Mouse (Mus musculus): ENCODE results near the gene Bicc1. TPM values are rescaled to one million over a fixed set of nuclear protein-coding genes. Genes with fewer than 3 reads are reported as not detected.

Gene Bicc1
- total and polyA plus RNA-seq, 3 experiments = not detected

DNA sequence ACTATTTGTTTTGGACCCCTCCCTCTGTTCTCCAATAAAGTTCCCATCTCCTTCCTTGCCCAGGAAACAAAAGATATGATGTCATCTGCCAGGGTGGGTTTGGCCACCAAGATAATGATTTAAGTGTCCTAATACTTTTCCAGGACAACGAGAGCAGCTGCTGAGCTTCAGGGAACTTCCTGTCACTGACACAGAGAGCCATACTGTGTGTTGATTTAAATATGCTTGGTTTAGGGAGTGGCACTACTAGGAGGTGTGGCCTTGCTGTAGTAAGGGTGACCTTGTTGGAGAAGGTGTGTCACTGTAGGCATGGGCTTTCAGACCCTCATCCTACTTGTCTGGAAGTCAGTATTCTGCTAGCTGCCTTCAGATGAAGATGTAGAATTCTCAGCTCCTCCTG, 281.5 kb downstream of the Bicc1 start:
- Histone ChIP-seq H3K36me3 (ENCODE audit: control insufficient read depth in 1 of 2, insufficient read depth in 2 of 2, low read length in 2 of 2) (no peaks in the 10 kb centered on the region), H3K9me3 (replicated peaks; ENCODE audit: insufficient read depth, low read length) (no peaks in the 10 kb centered on the region), H3K9ac (ENCODE audit: control insufficient read depth, low read depth, low read length, poor library complexity, severe bottlenecking) (no peak overlapping the region), H3K27ac (ENCODE audit: control insufficient read depth, low read depth, low read length) (no peak overlapping the region), H3K79me2 (ENCODE audit: control insufficient read depth, insufficient read depth, low read length, poor library complexity) (no peaks in the 10 kb centered on the region), H3K4me1 (ENCODE audit: control insufficient read depth in 1 of 2, insufficient read depth in 2 of 2, low read length in 2 of 2) (no peaks in the 10 kb centered on the region), H3K27me3 (ENCODE audit: control insufficient read depth in 1 of 2, insufficient read depth in 2 of 2, low read length in 2 of 2) (no peaks in the 10 kb centered on the region), H3K4me3 (ENCODE audit: control insufficient read depth in 1 of 2, insufficient read depth in 1 of 2, low read depth in 2 of 2, low read length in 2 of 2) (no peak overlapping the region)
- TF ChIP-seq BHLHE40 (IDR thresholded peaks at IDR 0.05; ENCODE audit: borderline replicate concordance, low read depth, low read length) = no peak
- TF ChIP-seq MAX (IDR thresholded peaks at IDR 0.05; ENCODE audit: low read length) = no peak
- DNase-seq (ENCODE audit: low read depth, low spot score) = no peak

- Histone ChIP-seq H3K4me1 (ENCODE audit: control insufficient read depth in 1 of 2, insufficient read depth in 2 of 2, low read length in 2 of 2) (no peaks in the 10 kb centered on the region), H3K79me2 (ENCODE audit: control insufficient read depth, insufficient read depth, low read length, poor library complexity) (no peaks in the 10 kb centered on the region), H3K36me3 (ENCODE audit: control insufficient read depth in 1 of 2, insufficient read depth in 2 of 2, low read length in 2 of 2) (no peaks in the 10 kb centered on the region), H3K27me3 (ENCODE audit: control insufficient read depth in 1 of 2, insufficient read depth in 2 of 2, low read length in 2 of 2) (no peaks in the 10 kb centered on the region), H3K27ac (ENCODE audit: control insufficient read depth, low read depth, low read length) (no peak overlapping the region), H3K9ac (ENCODE audit: control insufficient read depth, low read depth, low read length, poor library complexity, severe bottlenecking) (no peak overlapping the region), H3K9me3 (replicated peaks; ENCODE audit: insufficient read depth, low read length) (no peaks in the 10 kb centered on the region), H3K4me3 (ENCODE audit: control insufficient read depth in 1 of 2, insufficient read depth in 1 of 2, low read depth in 2 of 2, low read length in 2 of 2) (no peak overlapping the region)
- no peak for DNase-seq (ENCODE audit: low read depth, low spot score)
- TF ChIP-seq ZC3H11A (IDR thresholded peaks at IDR 0.05; ENCODE audit: low read depth, low read length) = no peak
These were observed 281.9 kb downstream of the Bicc1 start for GRCm38 (mm10) chr10:70877631-70878030.

GRCm38 (mm10) chr10:70876522-70876921, 283.0 kb downstream of the Bicc1 start:
- no peak for TF ChIP-seq MYC (IDR thresholded peaks at IDR 0.05; ENCODE audit: low read depth, low read length)
- TF ChIP-seq MAX (IDR thresholded peaks at IDR 0.05; ENCODE audit: low read length) = no peak
- no peak for TF ChIP-seq GATA1 (IDR thresholded peaks at IDR 0.05; ENCODE audit: low read depth, low read length)
- TF ChIP-seq E2F4 (IDR thresholded peaks at IDR 0.05; ENCODE audit: borderline replicate concordance, low read depth, low read length) = no peak
- no peak for TF ChIP-seq CTCF (IDR thresholded peaks at IDR 0.05 in 2 of 3, conservative IDR thresholded peaks at IDR 0.05 in 1 of 3; ENCODE audit: control insufficient read depth in 1 of 3, insufficient read depth in 1 of 3, low read depth in 2 of 3, low read length in 3 of 3, poor library complexity in 1 of 3, severe bottlenecking in 1 of 3)
- no peak for TF ChIP-seq HCFC1 (IDR thresholded peaks at IDR 0.05; ENCODE audit: low read depth, low read length)
- no peak for TF ChIP-seq ZNF384 (IDR thresholded peaks at IDR 0.05; ENCODE audit: low read depth, low read length)
- TF ChIP-seq JUND (IDR thresholded peaks at IDR 0.05; ENCODE audit: low read depth, low read length) = no peak
- no peak for TF ChIP-seq USF1 (IDR thresholded peaks at IDR 0.05; ENCODE audit: low read depth, low read length)
- TF ChIP-seq RCOR1 (IDR thresholded peaks at IDR 0.05; ENCODE audit: low read depth, low read length) = no peak
- no peak for TF ChIP-seq CHD1 (IDR thresholded peaks at IDR 0.05; ENCODE audit: low read depth, low read length)
- TF ChIP-seq UBTF (IDR thresholded peaks at IDR 0.05; ENCODE audit: borderline replicate concordance, insufficient read depth, low read depth, low read length) = no peak
- no peak for TF ChIP-seq TCF12 (IDR thresholded peaks at IDR 0.05; ENCODE audit: low read depth, low read length)
- TF ChIP-seq KAT2A (conservative IDR thresholded peaks at IDR 0.05; ENCODE audit: low read depth, low read length) = no peak
- TF ChIP-seq ZKSCAN1 (IDR thresholded peaks at IDR 0.05; ENCODE audit: low read depth, low read length) = no peak
- TF ChIP-seq SIN3A (IDR thresholded peaks at IDR 0.05; ENCODE audit: low read length) = no peak
- TF ChIP-seq MXI1 (IDR thresholded peaks at IDR 0.05; ENCODE audit: low read depth, low read length) = no peak
- Histone ChIP-seq H3K9me3 (replicated peaks; ENCODE audit: insufficient read depth, low read length) (no peaks in the 10 kb centered on the region), H3K9ac (ENCODE audit: control insufficient read depth, low read depth, low read length, poor library complexity, severe bottlenecking) (no peak overlapping the region), H3K4me1 (ENCODE audit: control insufficient read depth in 1 of 2, insufficient read depth in 2 of 2, low read length in 2 of 2) (no peaks in the 10 kb centered on the region), H3K36me3 (ENCODE audit: control insufficient read depth in 1 of 2, insufficient read depth in 2 of 2, low read length in 2 of 2) (no peaks in the 10 kb centered on the region), H3K27ac (ENCODE audit: control insufficient read depth, low read depth, low read length) (no peak overlapping the region), H3K27me3 (ENCODE audit: control insufficient read depth in 1 of 2, insufficient read depth in 2 of 2, low read length in 2 of 2) (no peaks in the 10 kb centered on the region), H3K4me3 (ENCODE audit: control insufficient read depth in 1 of 2, insufficient read depth in 1 of 2, low read depth in 2 of 2, low read length in 2 of 2) (no peak overlapping the region), H3K79me2 (ENCODE audit: control insufficient read depth, insufficient read depth, low read length, poor library complexity) (no peaks in the 10 kb centered on the region)
- no peak for DNase-seq (ENCODE audit: low read depth, low spot score)

Measured in MEL (cell line).